Mouse (Mus musculus): ENCODE measurements around the gene Rhox7b. TPM values are rescaled to one million over a fixed set of nuclear protein-coding genes. Genes with fewer than 3 reads are reported as not detected.
"Not testable (repeated sequence)": the region's sequence is repeated elsewhere in the genome, so short reads cannot be mapped to it uniquely, and the experiment has no call there.

Rhox7b gene
- polyA plus RNA-seq (2016; fragmentation: Nextera tagmentation; extraction: Ambion mirVana) = not detected in 2 replicates

- 79% methylated on average over 9 of the region's 9 CpGs for WGBS
- not testable (repeated sequence) for H3K27ac ChIP-seq (replicated peaks); H3K27me3 ChIP-seq (replicated peaks; ENCODE audit: low read depth, poor library complexity, severe bottlenecking); H3K4me1 ChIP-seq; H3K9me3 ChIP-seq; H3K36me3 ChIP-seq (replicated peaks); H3K4me3 ChIP-seq; DNase-seq (ENCODE audit: low spot score)
Measured at GRCm38 (mm10) chrX:37897132-37897531, at the start of gene Rhox7b. Gene Rhox7b, minus strand, starts transcription at chrX:37897232.

- Histone ChIP-seq H3K9me3 (no peaks in the 10 kb centered on the region), H3K4me1 (no peaks in the 10 kb centered on the region)
- 74% methylated on average over 4 of the region's 4 CpGs for WGBS
Measured at GRCm38 (mm10) chrX:37916311-37916710, 19.3 kb upstream of the Rhox7b start.

GRCm38 (mm10) chrX:37908581-37908980 lies 11.5 kb upstream of the Rhox7b start:
- no peak overlapping the region for H3K4me3 ChIP-seq
- no peaks in the 10 kb centered on the region for H3K27me3 ChIP-seq (replicated peaks; ENCODE audit: low read depth, poor library complexity, severe bottlenecking)
- no peaks in the 10 kb centered on the region for H3K36me3 ChIP-seq (replicated peaks)
- H3K27ac ChIP-seq (replicated peaks) = no peak overlapping the region
- 55% methylated on average over 7 of the region's 7 CpGs for WGBS
- no peaks in the 10 kb centered on the region for H3K9me3 ChIP-seq
- H3K4me1 ChIP-seq = no peaks in the 10 kb centered on the region
- peak; percentile 20 for DNase-seq (ENCODE audit: low spot score)

More at GRCm38 (mm10) chrX:37916311-37916710, 19.3 kb upstream of the Rhox7b start:
- no peak for DNase-seq (ENCODE audit: low spot score)
- Histone ChIP-seq H3K36me3 (replicated peaks) (no peaks in the 10 kb centered on the region), H3K27me3 (replicated peaks; ENCODE audit: low read depth, poor library complexity, severe bottlenecking) (no peaks in the 10 kb centered on the region), H3K4me3 (no peak overlapping the region), H3K27ac (replicated peaks) (no peak overlapping the region)

- no peak overlapping the region for H3K27ac ChIP-seq (replicated peaks)
- no peaks in the 10 kb centered on the region for H3K4me1 ChIP-seq
- DNase-seq (ENCODE audit: low spot score) = peak; percentile 8
- H3K27me3 ChIP-seq (replicated peaks; ENCODE audit: low read depth, poor library complexity, severe bottlenecking) = no peaks in the 10 kb centered on the region
- 73% methylated on average over 5 of the region's 5 CpGs for WGBS
- no peaks in the 10 kb centered on the region for H3K36me3 ChIP-seq (replicated peaks)
- no peak overlapping the region for H3K4me3 ChIP-seq
- H3K9me3 ChIP-seq = no peaks in the 10 kb centered on the region
Measured at GRCm38 (mm10) chrX:37903727-37904126, 6.7 kb upstream of the Rhox7b start.

- not testable (repeated sequence) for H3K27ac ChIP-seq (replicated peaks); H3K9me3 ChIP-seq
- 92% methylated on average over 10 of the region's 18 CpGs for WGBS
Measured at GRCm38 (mm10) chrX:37901670-37902069, 4.6 kb upstream of the Rhox7b start, which contains the start of gene Rhox9. Gene Rhox9, minus strand, starts transcription at chrX:37901770.

GRCm38 (mm10) chrX:37878844-37879243 lies 18.2 kb downstream of the Rhox7b start, which contains the start of gene Rhox8:
Gene Rhox8, minus strand, starts transcription at chrX:37878944.
- Histone ChIP-seq H3K4me3 (no peak within 1 kb of the TSS), H3K27me3 (replicated peaks; ENCODE audit: low read depth, poor library complexity, severe bottlenecking) (no peaks in the 10 kb centered on the region), H3K27ac (replicated peaks) (no peak within 1 kb of the TSS), H3K4me1 (no peaks in the 10 kb centered on the region), H3K36me3 (replicated peaks) (no peaks in the 10 kb centered on the region), H3K9me3 (no peaks in the 10 kb centered on the region)
- DNase-seq (ENCODE audit: low spot score) = no peak
- WGBS = 77% methylated on average over 4 of the region's 4 CpGs

More at GRCm38 (mm10) chrX:37901670-37902069, 4.6 kb upstream of the Rhox7b start, which contains the start of gene Rhox9:
- H3K27me3 ChIP-seq (replicated peaks; ENCODE audit: low read depth, poor library complexity, severe bottlenecking); H3K4me3 ChIP-seq; H3K36me3 ChIP-seq (replicated peaks); H3K4me1 ChIP-seq; DNase-seq (ENCODE audit: low spot score): not testable (repeated sequence)

- 96% methylated on average over 2 of the region's 2 CpGs for WGBS
- H3K4me1 ChIP-seq = no peaks in the 10 kb centered on the region
- H3K9me3 ChIP-seq = no peaks in the 10 kb centered on the region
Measured at GRCm38 (mm10) chrX:37871641-37872040, 25.4 kb downstream of the Rhox7b start.

More at GRCm38 (mm10) chrX:37871641-37872040, 25.4 kb downstream of the Rhox7b start:
- no peak for DNase-seq (ENCODE audit: low spot score)
- no peak overlapping the region for H3K27ac ChIP-seq (replicated peaks)
- H3K4me3 ChIP-seq = no peak overlapping the region
- no peaks in the 10 kb centered on the region for H3K36me3 ChIP-seq (replicated peaks)
- H3K27me3 ChIP-seq (replicated peaks; ENCODE audit: low read depth, poor library complexity, severe bottlenecking) = no peaks in the 10 kb centered on the region

Other genes with a start within 250 kb of the Rhox7b start
- gene Rhox4g, start 245.9 kb downstream of the Rhox7b start, polyA plus RNA-seq (2016; fragmentation: Nextera tagmentation; extraction: Ambion mirVana) = not detected in 2 replicates
- not detected in 2 replicates for gene Rhox3h, start 228.5 kb downstream of the Rhox7b start, polyA plus RNA-seq (2016; fragmentation: Nextera tagmentation; extraction: Ambion mirVana)
- gene Rhox2h, start 224.0 kb downstream of the Rhox7b start, polyA plus RNA-seq (2016; fragmentation: Nextera tagmentation; extraction: Ambion mirVana) = not detected in 2 replicates
- gene Rhox5, start 92.4 kb downstream of the Rhox7b start, polyA plus RNA-seq (2016; fragmentation: Nextera tagmentation; extraction: Ambion mirVana) = 1.8 and 1.9 TPM in 2 replicates
- gene Rhox6, start 70.3 kb downstream of the Rhox7b start, polyA plus RNA-seq (2016; fragmentation: Nextera tagmentation; extraction: Ambion mirVana) = not detected in 2 replicates
- not detected in 2 replicates for gene Rhox7a, start 65.5 kb downstream of the Rhox7b start, polyA plus RNA-seq (2016; fragmentation: Nextera tagmentation; extraction: Ambion mirVana)
- not detected in 2 replicates for gene Rhox8, start 18.3 kb downstream of the Rhox7b start, polyA plus RNA-seq (2016; fragmentation: Nextera tagmentation; extraction: Ambion mirVana)
- not detected in 2 replicates for gene Rhox9, start 4.5 kb upstream of the Rhox7b start, polyA plus RNA-seq (2016; fragmentation: Nextera tagmentation; extraction: Ambion mirVana)
- gene Btg1-ps1, start 121.6 kb upstream of the Rhox7b start, polyA plus RNA-seq (2016; fragmentation: Nextera tagmentation; extraction: Ambion mirVana) = not detected in 2 replicates
- gene Btg1-ps2, start 145.9 kb upstream of the Rhox7b start, polyA plus RNA-seq (2016; fragmentation: Nextera tagmentation; extraction: Ambion mirVana) = not detected in 2 replicates
- gene Rhox10, start 169.2 kb upstream of the Rhox7b start, polyA plus RNA-seq (2016; fragmentation: Nextera tagmentation; extraction: Ambion mirVana) = not detected in 2 replicates
- not detected in 2 replicates for gene Rhox11, start 187.9 kb upstream of the Rhox7b start, polyA plus RNA-seq (2016; fragmentation: Nextera tagmentation; extraction: Ambion mirVana)
- gene Rhox12, start 213.7 kb upstream of the Rhox7b start, polyA plus RNA-seq (2016; fragmentation: Nextera tagmentation; extraction: Ambion mirVana) = not detected in 2 replicates
- not detected in 2 replicates for gene Rhox13, start 224.0 kb upstream of the Rhox7b start, polyA plus RNA-seq (2016; fragmentation: Nextera tagmentation; extraction: Ambion mirVana)

Data from embryonic facial prominence, embryonic 10.5 days (tissue).